Mouse (Mus musculus) layer of hippocampus, postnatal 36 days (tissue): ENCODE data around the gene Fkbp8. TPM values are rescaled to one million over a fixed set of nuclear protein-coding genes. Genes with fewer than 3 reads are reported as not detected.

Source experiments
- DNase-seq, 2 experiments: peaks; one replicate each; pipeline ENCODE4 v3.0.0; 2022
- total RNA-seq, 2 experiments: library from RNA; stranded (reverse); gene quantifications; 2 replicates each; pipeline ENCODE4 v1.2.3; 2021

The Fkbp8 gene
- total RNA-seq, 2 experiments from 2014 or later = 436 to 447 TPM

DNA sequence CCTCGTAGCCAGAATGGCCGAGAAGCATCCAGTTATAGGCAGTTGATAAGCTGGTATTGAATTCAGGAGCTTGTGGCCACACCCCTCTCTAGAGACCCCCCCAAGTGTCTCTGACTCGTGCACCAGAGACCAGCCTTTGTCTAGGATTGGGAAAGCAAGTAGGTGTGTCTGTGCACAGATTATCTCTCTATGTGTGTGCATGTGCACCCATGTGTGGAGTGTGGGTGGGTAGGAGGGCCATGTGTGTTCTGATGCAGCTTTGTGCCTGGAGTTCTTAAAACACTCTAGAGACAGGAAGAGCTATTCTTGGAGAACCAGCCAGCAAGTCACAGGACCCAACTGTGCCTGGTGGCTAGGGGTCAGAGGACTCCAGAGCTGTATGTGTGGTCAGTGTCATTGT, 33.0 kb downstream of the Fkbp8 start:
- no peak for DNase-seq

- no peak for DNase-seq
Observed at GRCm38 (mm10) chr8:70561357-70561756, 33.8 kb downstream of the Fkbp8 start.

- peak in 1 of 2 experiments; percentile 45 for DNase-seq
Observed at GRCm38 (mm10) chr8:70561809-70562535, 34.4 kb downstream of the Fkbp8 start.

- DNase-seq = no peak
Observed at GRCm38 (mm10) chr8:70562802-70563201, 35.3 kb downstream of the Fkbp8 start.

DNA sequence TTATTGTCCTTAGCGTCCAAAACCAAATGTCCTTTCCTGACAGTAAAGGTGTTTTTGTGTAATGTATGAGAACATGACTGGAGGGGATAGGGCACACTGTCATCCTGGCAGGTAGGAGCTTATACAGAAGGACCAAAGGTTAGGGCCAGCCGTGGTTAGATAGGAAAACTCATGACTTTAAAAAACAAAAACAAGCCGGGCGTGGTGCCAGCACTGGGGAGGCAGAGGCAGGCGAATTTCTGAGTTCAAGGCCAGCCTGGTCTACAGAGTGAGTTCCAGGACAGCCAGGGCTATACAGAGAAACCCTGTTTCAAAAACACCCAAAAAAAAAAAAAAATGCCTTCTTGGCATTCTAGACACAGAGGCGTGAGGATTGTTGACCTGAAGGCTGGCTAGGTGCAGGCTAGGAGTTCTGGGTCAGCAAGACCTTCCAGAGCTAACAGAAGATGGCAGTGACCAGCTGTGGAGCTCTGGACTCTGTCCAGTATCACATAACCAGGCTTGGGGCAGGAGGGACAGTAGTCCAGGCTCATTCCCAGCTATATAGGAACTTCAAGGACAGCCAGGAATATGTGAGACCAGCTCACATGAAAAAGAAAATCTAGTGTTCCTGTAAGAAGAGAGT, 36.4 kb downstream of the Fkbp8 start:
- no peak for DNase-seq

DNA sequence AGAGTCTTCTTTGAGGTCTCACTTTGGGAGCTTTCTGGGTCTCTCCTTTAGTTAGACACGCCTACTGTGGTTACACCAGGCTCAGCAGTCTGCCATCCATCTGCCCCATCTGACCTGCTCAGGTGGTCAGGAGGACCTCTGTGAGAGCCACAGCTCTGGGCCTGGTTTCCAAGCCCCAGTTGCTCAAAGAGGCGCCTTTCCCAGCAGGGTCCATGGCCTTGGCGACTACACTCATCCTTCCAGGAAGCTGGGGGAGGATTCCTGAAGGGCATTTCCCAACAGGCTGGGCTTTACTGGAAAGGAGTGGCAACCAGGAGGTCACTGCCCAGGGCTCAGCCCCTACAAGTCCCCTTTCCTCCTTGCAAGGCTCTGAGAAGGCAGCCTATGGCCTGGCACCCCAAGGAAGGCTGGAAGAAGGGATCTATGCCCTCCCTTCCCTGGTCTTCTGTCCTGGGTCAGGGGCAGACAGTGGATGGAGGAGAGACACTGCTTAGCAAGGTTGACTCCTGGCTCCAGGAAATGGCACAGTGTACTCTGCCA, 37.2 kb downstream of the Fkbp8 start:
- DNase-seq = no peak

DNA sequence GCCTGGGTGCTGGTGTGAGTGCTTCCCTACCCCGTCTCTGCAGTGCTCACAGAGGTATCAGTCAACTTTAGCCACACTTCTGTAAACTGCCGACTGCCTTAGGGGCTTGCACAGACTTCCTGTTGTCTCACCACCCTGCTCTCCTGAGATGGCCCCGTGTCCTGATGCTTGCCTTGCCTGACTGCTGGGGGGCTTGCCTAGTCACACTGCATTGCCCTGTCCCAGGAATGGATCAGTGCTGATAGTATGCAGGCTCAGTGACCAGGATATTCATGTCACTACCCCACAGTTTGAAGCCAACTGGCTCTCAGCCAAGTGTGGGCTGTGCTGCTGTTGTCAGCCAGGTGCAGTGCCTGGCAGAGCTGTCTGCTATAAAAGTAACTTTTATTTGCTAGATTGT, 38.0 kb downstream of the Fkbp8 start:
- DNase-seq = no peak

DNA sequence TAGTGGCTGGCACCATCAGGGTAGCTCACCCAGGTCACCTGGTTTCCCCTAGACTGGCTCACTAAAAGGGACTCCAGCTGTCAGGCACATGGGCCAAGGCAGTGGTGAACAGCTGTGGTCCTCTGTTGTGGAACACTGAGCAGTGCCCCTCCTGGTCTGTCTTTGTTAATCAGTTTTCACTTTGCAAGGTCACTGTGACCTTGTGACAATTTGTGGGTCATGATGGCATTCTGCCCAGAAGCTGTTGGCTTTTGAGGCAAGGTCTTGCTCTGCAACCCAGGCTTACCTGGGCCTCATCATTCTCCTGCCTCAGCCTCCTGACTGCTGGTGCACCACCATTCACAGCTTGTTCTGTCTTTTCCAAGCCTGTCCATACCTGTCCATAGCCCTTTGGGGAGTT, 42.8 kb downstream of the Fkbp8 start:
- DNase-seq = no peak

GRCm38 (mm10) chr8:70570990-70571389, 43.5 kb downstream of the Fkbp8 start:
- no peak for DNase-seq

- no peak for DNase-seq
Observed at GRCm38 (mm10) chr8:70574302-70574701, 46.8 kb downstream of the Fkbp8 start.

DNA sequence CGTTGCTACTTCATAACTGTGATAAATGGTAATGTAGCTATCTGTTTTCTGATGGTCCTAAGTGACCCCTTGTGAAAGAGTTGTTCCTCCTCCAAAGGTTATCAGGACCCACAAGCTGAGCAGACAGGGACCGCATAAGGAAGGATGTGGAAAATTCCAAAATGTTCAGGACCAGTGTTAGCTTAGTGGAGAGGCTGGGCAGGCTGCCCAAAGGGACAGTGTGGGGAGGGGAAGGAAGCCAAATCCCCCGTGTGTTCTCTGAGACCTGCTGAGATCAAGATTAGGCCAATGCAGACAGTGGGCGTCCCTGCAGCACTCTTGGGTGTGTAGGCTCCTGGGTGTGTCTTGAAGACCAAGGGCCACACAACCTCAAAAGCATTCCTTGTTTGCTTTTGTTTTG, 47.4 kb downstream of the Fkbp8 start:
- no peak for DNase-seq

GRCm38 (mm10) chr8:70577207-70577606, 49.7 kb downstream of the Fkbp8 start:
- no peak for DNase-seq

DNA sequence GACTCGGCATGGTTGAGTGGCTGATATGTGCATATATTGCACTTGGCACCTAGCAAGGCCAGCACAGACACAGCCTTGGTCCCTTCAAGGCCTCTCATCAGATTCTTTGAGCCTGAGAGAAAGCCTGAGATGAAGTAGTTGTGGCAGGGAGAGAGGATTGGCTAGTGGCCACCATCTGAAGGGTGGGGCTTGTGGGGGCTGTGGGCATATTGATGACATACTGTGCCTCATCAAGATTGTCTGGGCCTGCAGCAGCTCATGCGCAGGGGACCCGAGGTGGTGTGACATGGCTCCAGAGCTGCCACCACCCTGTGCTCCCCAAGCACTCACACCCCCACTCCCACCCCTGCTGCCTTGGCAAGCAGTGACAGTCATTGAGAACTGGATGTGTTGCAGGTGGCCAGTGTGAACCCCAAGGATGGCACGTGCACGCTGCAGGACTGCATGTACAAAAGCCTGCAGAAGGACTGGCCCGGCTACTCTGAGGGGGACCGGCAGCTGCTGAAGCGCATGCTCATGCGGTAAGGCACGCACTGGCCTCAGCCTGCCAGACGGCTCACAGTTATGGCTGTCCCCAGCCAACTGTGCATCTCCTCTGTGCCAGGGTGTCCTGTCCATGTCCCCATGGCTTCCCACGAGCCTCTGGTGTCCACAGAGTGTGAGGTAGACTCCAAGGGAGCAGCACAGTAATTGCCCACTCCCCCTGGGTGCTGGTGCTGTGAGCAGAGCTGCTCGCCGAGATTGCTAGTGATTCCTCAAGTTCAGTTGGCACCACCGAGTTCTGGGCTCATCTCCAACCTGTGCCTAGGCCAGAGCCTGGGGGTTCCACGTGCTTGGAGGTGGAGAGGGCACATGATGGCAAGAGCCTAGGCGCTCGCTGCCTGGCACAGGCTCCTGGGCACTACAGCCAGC, 56.2 kb downstream of the Fkbp8 start:
- peak; percentile 58 to 69 for DNase-seq

GRCm38 (mm10) chr8:70584606-70585257, 57.2 kb downstream of the Fkbp8 start:
- no peak for DNase-seq

Other genes starting within 250 kb of the Fkbp8 start
- 10 to 100 TPM; 77.3 to 86.6 TPM for gene Homer3, start 244.9 kb upstream of the Fkbp8 start, total RNA-seq
- gene Ddx49, start 225.2 kb upstream of the Fkbp8 start, total RNA-seq = 10 to 100 TPM; 39.7 to 40.2 TPM
- gene Cope, start 225.2 kb upstream of the Fkbp8 start, total RNA-seq = 100 to 1,000 TPM; 129 to 133 TPM
- 100 to 1,000 TPM; 116 to 127 TPM for gene Cers1, start 211.9 kb upstream of the Fkbp8 start, total RNA-seq
- 10 to 100 TPM; 11.2 to 18.7 TPM for gene Gdf1, start 197.9 kb upstream of the Fkbp8 start, total RNA-seq
- gene Upf1, start 174.4 kb upstream of the Fkbp8 start, total RNA-seq = 10 to 100 TPM; 70.4 to 72.6 TPM
- under 1 TPM; 0.32 to 0.91 TPM for gene Comp, start 154.2 kb upstream of the Fkbp8 start, total RNA-seq
- 100 to 1,000 TPM; 181 to 187 TPM for gene Crtc1, start 88.1 kb upstream of the Fkbp8 start, total RNA-seq
- 10 to 100 TPM; 57.4 to 59.0 TPM for gene Klhl26, start 50.8 kb upstream of the Fkbp8 start, total RNA-seq
- 100 to 1,000 TPM; 312 to 335 TPM for gene Tmem59l, start 40.4 kb upstream of the Fkbp8 start, total RNA-seq
- gene Crlf1, start 34.6 kb upstream of the Fkbp8 start, total RNA-seq = 10 to 100 TPM; 42.9 to 45.2 TPM
- gene Rex1bd, start 21.0 kb upstream of the Fkbp8 start, total RNA-seq = 100 to 1,000 TPM in 1 of 2 experiments, 10 to 100 TPM in 1; 97.5 to 102 TPM
- gene Uba52, start 16.9 kb upstream of the Fkbp8 start, total RNA-seq = 100 to 1,000 TPM; 947 to 957 TPM
- 10 to 100 TPM; 38.2 to 38.3 TPM for gene Kxd1, start 232 bp downstream of the Fkbp8 start, total RNA-seq
- gene Ell, start 11.7 kb downstream of the Fkbp8 start, total RNA-seq = 10 to 100 TPM; 18.6 to 23.4 TPM
- gene Isyna1, start 66.6 kb downstream of the Fkbp8 start, total RNA-seq = 10 to 100 TPM; 42.9 to 54.3 TPM
- 100 to 1,000 TPM; 276 to 279 TPM for gene Ssbp4, start 81.1 kb downstream of the Fkbp8 start, total RNA-seq
- 1 to 10 TPM in 1 of 2 experiments, under 1 TPM in 1; 0.33 to 1.0 TPM for gene Lrrc25, start 88.4 kb downstream of the Fkbp8 start, total RNA-seq
- gene Gdf15, start 104.7 kb downstream of the Fkbp8 start, total RNA-seq = not detected
- gene Pgpep1, start 132.7 kb downstream of the Fkbp8 start, total RNA-seq = 10 to 100 TPM; 23.1 TPM
- 10 to 100 TPM; 60.3 to 68.5 TPM for gene Lsm4, start 145.5 kb downstream of the Fkbp8 start, total RNA-seq
- 100 to 1,000 TPM; 157 to 183 TPM for gene Jund, start 171.2 kb downstream of the Fkbp8 start, total RNA-seq
- under 1 TPM; 0.08 to 0.10 TPM for gene Iqcn, start 175.7 kb downstream of the Fkbp8 start, total RNA-seq
- not detected for gene Gm3336, start 190.8 kb downstream of the Fkbp8 start, total RNA-seq
- 1 to 10 TPM; 1.5 to 2.4 TPM for gene Pde4c, start 196.0 kb downstream of the Fkbp8 start, total RNA-seq
- gene Rab3a, start 227.0 kb downstream of the Fkbp8 start, total RNA-seq = 100 to 1,000 TPM; 729 to 765 TPM
- 10 to 100 TPM; 34.3 to 35.8 TPM for gene Mpv17l2, start 233.2 kb downstream of the Fkbp8 start, total RNA-seq
- 100 to 1,000 TPM; 153 to 158 TPM for gene Pik3r2, start 249.0 kb downstream of the Fkbp8 start, total RNA-seq